Mouse (Mus musculus): Measurements from ENCODE around the gene Carns1. TPM values are rescaled to one million over a fixed set of nuclear protein-coding genes. Genes with fewer than 3 reads are reported as not detected.
A peak's percentile ranks its signal among the peaks of the same experiment; 100 is the strongest.

Carns1 gene
- polyA plus RNA-seq, 1 experiment from 2014 or later = 0.90 TPM

DNA sequence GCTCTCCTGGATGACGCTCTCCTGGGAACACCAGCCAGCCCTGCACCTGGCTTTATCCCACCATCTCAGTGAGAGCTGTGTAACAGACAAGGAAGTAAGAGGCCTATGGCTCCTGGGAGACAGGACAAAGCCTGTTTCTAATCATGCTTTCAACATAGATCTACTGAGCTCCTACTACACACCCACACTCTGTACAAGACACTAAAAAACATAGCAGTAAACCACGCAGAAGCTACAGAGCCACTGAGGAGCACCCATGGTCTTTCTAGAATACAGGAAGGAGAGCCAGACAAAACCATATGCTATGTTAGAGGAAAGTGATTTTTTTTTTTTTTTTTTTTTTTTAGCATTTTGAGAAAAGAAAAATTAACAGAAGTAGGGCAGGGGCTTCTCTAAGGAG, 56.9 kb downstream of the Carns1 start:
- no peak overlapping the region for H3K4me2 ChIP-seq (replicated peaks; ENCODE audit: low read depth)
- H3K4me3 ChIP-seq (ENCODE audit: low read depth, low read length) = no peak overlapping the region
- no peaks in the 10 kb centered on the region for H3K27me3 ChIP-seq (replicated peaks; ENCODE audit: control insufficient read depth, insufficient read depth, low read length)
- H3K36me3 ChIP-seq (ENCODE audit: control insufficient read depth, insufficient read depth) = peaks cover 46% of the 10 kb centered on the region
- H3K4me1 ChIP-seq (replicated peaks; ENCODE audit: control insufficient read depth, insufficient read depth, low read length) = peaks cover 3% of the 10 kb centered on the region
- no peak overlapping the region for H3K9ac ChIP-seq (ENCODE audit: low read depth, low read length)
- TF ChIP-seq CTCF (IDR thresholded peaks at IDR 0.05; ENCODE audit: low read depth) = no peak
- no peaks in the 10 kb centered on the region for H3K9me3 ChIP-seq (ENCODE audit: control insufficient read depth)
- WGBS = 94% methylated on average over 2 of the region's 2 CpGs
- no peak overlapping the region for H3K27ac ChIP-seq (ENCODE audit: low read depth, low read length)
- ATAC-seq = no peak

DNA sequence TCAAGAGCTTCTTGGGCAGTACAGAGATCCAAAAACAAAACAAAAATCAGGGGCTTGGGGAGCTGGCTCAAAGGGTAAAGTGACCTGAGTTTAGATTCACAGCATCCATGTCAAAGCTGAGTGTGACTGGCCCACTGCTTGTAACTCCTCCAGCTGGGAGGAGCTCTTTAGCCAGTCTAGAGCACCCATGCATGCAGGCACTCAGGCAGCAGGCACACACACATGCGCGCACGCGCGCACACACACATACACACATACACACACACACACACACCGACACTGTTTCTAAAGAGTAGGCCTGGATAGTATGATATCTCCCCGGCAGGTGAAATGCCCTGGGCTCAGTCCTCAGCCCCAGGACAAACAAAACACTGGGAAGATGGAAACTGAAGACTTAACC, 58.3 kb downstream of the Carns1 start:
- TF ChIP-seq CTCF (IDR thresholded peaks at IDR 0.05; ENCODE audit: low read depth) = no peak
- no peak for ATAC-seq
- H3K4me3 ChIP-seq (ENCODE audit: low read depth, low read length) = no peak overlapping the region
- H3K9me3 ChIP-seq (ENCODE audit: control insufficient read depth) = no peaks in the 10 kb centered on the region
- no peak overlapping the region for H3K27ac ChIP-seq (ENCODE audit: low read depth, low read length)
- peaks cover 60% of the 10 kb centered on the region for H3K36me3 ChIP-seq (ENCODE audit: control insufficient read depth, insufficient read depth)
- peaks cover 8% of the 10 kb centered on the region for H3K4me1 ChIP-seq (replicated peaks; ENCODE audit: control insufficient read depth, insufficient read depth, low read length)
- WGBS = 97% methylated on average over 7 of the region's 7 CpGs
- no peak overlapping the region for H3K4me2 ChIP-seq (replicated peaks; ENCODE audit: low read depth)
- no peaks in the 10 kb centered on the region for H3K27me3 ChIP-seq (replicated peaks; ENCODE audit: control insufficient read depth, insufficient read depth, low read length)
- H3K9ac ChIP-seq (ENCODE audit: low read depth, low read length) = no peak overlapping the region

DNA sequence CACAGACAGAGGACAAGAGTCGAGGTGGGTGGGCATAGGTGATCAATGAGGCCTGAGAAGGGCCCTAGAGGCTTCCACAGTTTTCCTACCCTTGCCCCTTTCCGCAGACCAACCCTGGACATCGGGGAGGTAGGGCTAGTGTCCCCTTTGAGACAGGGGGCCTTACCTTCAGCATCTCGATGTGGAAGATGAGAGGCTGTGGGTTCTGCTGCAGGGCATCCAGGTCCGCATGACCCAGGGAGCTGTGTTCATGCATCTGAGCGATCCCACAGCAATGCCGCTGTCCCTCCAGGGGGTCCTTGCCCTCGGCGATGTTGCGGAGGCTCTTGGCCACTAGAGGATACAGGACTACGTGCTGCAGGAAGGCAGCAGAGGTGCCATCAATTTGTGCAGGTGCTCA, 59.5 kb downstream of the Carns1 start:
- 90% methylated on average over 11 of the region's 11 CpGs for WGBS
- no peak overlapping the region for H3K4me2 ChIP-seq (replicated peaks; ENCODE audit: low read depth)
- peaks cover 72% of the 10 kb centered on the region for H3K36me3 ChIP-seq (ENCODE audit: control insufficient read depth, insufficient read depth)
- ATAC-seq = no peak
- TF ChIP-seq CTCF (IDR thresholded peaks at IDR 0.05; ENCODE audit: low read depth) = no peak
- peaks cover 8% of the 10 kb centered on the region for H3K4me1 ChIP-seq (replicated peaks; ENCODE audit: control insufficient read depth, insufficient read depth, low read length)
- 0 out of 2 replicates have a peak overlapping the region, but pooled peaks have one; percentile 97 for H3K27ac ChIP-seq (ENCODE audit: low read depth, low read length)
- no peak overlapping the region for H3K9ac ChIP-seq (ENCODE audit: low read depth, low read length)
- H3K4me3 ChIP-seq (ENCODE audit: low read depth, low read length) = no peak overlapping the region
- H3K9me3 ChIP-seq (ENCODE audit: control insufficient read depth) = no peaks in the 10 kb centered on the region
- H3K27me3 ChIP-seq (replicated peaks; ENCODE audit: control insufficient read depth, insufficient read depth, low read length) = no peaks in the 10 kb centered on the region

DNA sequence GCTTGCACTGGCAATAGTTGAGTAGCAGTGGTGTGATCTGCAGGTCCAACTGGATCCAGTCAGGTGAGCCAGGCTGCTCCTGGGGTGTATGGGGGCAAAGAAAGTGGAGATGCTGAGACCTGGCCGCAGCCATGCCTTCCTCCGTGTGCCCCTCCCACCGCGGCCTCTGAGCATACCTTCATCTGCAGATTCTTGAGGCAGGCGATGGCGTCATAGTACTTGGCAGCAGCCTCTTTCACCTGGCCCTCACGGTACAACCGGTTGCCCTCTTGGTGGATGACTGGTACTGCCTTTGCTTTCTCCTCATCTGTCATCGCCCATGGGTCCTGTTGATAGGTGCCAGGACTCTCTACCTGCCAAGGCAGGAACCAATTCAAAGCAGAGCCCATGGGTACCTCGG, 60.1 kb downstream of the Carns1 start:
- 96% methylated on average over 10 of the region's 10 CpGs for WGBS
- Histone ChIP-seq H3K4me3 (ENCODE audit: low read depth, low read length) (no peak overlapping the region), H3K4me2 (replicated peaks; ENCODE audit: low read depth) (no peak overlapping the region), H3K27me3 (replicated peaks; ENCODE audit: control insufficient read depth, insufficient read depth, low read length) (no peaks in the 10 kb centered on the region), H3K27ac (ENCODE audit: low read depth, low read length) (0 out of 2 replicates have a peak overlapping the region, but pooled peaks have one; percentile 97), H3K36me3 (ENCODE audit: control insufficient read depth, insufficient read depth) (peaks cover 73% of the 10 kb centered on the region), H3K4me1 (replicated peaks; ENCODE audit: control insufficient read depth, insufficient read depth, low read length) (peaks cover 5% of the 10 kb centered on the region), H3K9me3 (ENCODE audit: control insufficient read depth) (no peaks in the 10 kb centered on the region), H3K9ac (ENCODE audit: low read depth, low read length) (peak overlapping the region; percentile 11; the same call in 1 of the 2 replicates)
- no peak for ATAC-seq
- TF ChIP-seq CTCF (IDR thresholded peaks at IDR 0.05; ENCODE audit: low read depth) = no peak

DNA sequence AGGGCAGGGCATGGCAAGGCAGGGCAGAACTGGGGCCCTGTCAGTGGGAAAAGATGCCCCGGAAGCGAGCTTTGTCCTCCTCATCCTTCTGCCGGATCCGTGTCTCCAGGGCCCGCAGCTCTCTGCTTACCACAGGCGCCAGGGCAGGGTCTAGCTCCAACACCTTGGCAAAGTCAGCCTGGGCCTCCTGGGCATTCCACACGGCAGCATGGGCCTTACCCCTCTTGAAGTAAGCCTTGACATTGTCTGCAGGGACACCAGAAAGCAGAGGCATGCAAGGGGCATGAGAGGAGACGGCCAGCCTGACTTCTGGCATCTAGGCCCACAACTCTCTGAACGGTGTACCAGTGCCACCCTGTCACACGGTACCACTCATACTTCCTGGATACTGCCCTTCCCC, 60.7 kb downstream of the Carns1 start:
- H3K4me3 ChIP-seq (ENCODE audit: low read depth, low read length) = no peak overlapping the region
- H3K4me2 ChIP-seq (replicated peaks; ENCODE audit: low read depth) = no peak overlapping the region
- H3K36me3 ChIP-seq (ENCODE audit: control insufficient read depth, insufficient read depth) = peaks cover 73% of the 10 kb centered on the region
- ATAC-seq = no peak; the same call in 1 of the 2 replicates
- H3K4me1 ChIP-seq (replicated peaks; ENCODE audit: control insufficient read depth, insufficient read depth, low read length) = peaks cover 5% of the 10 kb centered on the region
- no peaks in the 10 kb centered on the region for H3K27me3 ChIP-seq (replicated peaks; ENCODE audit: control insufficient read depth, insufficient read depth, low read length)
- peak overlapping the region; percentile 97 for H3K27ac ChIP-seq (ENCODE audit: low read depth, low read length)
- 0 out of 2 replicates have a peak overlapping the region, but pooled peaks have one; percentile 11 for H3K9ac ChIP-seq (ENCODE audit: low read depth, low read length)
- H3K9me3 ChIP-seq (ENCODE audit: control insufficient read depth) = no peaks in the 10 kb centered on the region
- WGBS = 59% methylated on average over 10 of the region's 10 CpGs
- TF ChIP-seq CTCF (IDR thresholded peaks at IDR 0.05; ENCODE audit: low read depth) = no peak

Small RNA genes lying within 50 kb of the gene (microRNA-seq; reads per million reads assigned to microRNA genes)
- not detected for gene Gm26115

Other genes starting within 250 kb of the Carns1 start
- 16.1 and 17.4 TPM in 2 replicates for gene Aldh3b1, start 245.7 kb downstream of the Carns1 start, polyA plus RNA-seq (2015; fragmentation: Nextera tagmentation; extraction: Ambion mirVana)
- gene Unc93b1, start 240.3 kb downstream of the Carns1 start, polyA plus RNA-seq (2015; fragmentation: Nextera tagmentation; extraction: Ambion mirVana) = 28.3 and 29.2 TPM in 2 replicates
- gene Aldh3b3, start 216.8 kb downstream of the Carns1 start, polyA plus RNA-seq (2015; fragmentation: Nextera tagmentation; extraction: Ambion mirVana) = not detected in 2 replicates
- 0.17 and 0.51 TPM in 2 replicates for gene Aldh3b2, start 203.2 kb downstream of the Carns1 start, polyA plus RNA-seq (2015; fragmentation: Nextera tagmentation; extraction: Ambion mirVana)
- 32.3 and 34.5 TPM in 2 replicates for gene Acy3, start 188.9 kb downstream of the Carns1 start, polyA plus RNA-seq (2015; fragmentation: Nextera tagmentation; extraction: Ambion mirVana)
- 0.59 and 0.61 TPM in 2 replicates for gene Tbx10, start 182.7 kb downstream of the Carns1 start, polyA plus RNA-seq (2015; fragmentation: Nextera tagmentation; extraction: Ambion mirVana)
- gene Nudt8, start 174.9 kb downstream of the Carns1 start, polyA plus RNA-seq (2015; fragmentation: Nextera tagmentation; extraction: Ambion mirVana) = 31.7 and 32.9 TPM in 2 replicates
- 0.42 and 0.44 TPM in 2 replicates for gene Gm49405, start 174.9 kb downstream of the Carns1 start, polyA plus RNA-seq (2015; fragmentation: Nextera tagmentation; extraction: Ambion mirVana)
- gene Doc2g, start 172.2 kb downstream of the Carns1 start, polyA plus RNA-seq (2015; fragmentation: Nextera tagmentation; extraction: Ambion mirVana) = 0.64 and 0.89 TPM in 2 replicates
- 244 and 255 TPM in 2 replicates for gene Ndufv1, start 162.7 kb downstream of the Carns1 start, polyA plus RNA-seq (2015; fragmentation: Nextera tagmentation; extraction: Ambion mirVana)
- 746 and 756 TPM in 2 replicates for gene Gstp1, start 137.5 kb downstream of the Carns1 start, polyA plus RNA-seq (2015; fragmentation: Nextera tagmentation; extraction: Ambion mirVana)
- 151 and 182 TPM in 2 replicates for gene Gstp2, start 129.5 kb downstream of the Carns1 start, polyA plus RNA-seq (2015; fragmentation: Nextera tagmentation; extraction: Ambion mirVana)
- gene Gstp3, start 115.9 kb downstream of the Carns1 start, polyA plus RNA-seq (2015; fragmentation: Nextera tagmentation; extraction: Ambion mirVana) = 68.7 and 72.6 TPM in 2 replicates
- not detected in 2 replicates for gene Cabp2, start 93.9 kb downstream of the Carns1 start, polyA plus RNA-seq (2015; fragmentation: Nextera tagmentation; extraction: Ambion mirVana)
- 97.1 and 108 TPM in 2 replicates for gene Cdk2ap2, start 78.3 kb downstream of the Carns1 start, polyA plus RNA-seq (2015; fragmentation: Nextera tagmentation; extraction: Ambion mirVana)
- gene Pitpnm1, start 75.5 kb downstream of the Carns1 start, polyA plus RNA-seq (2015; fragmentation: Nextera tagmentation; extraction: Ambion mirVana) = 13.7 and 16.3 TPM in 2 replicates
- gene Aip, start 49.6 kb downstream of the Carns1 start, polyA plus RNA-seq (2015; fragmentation: Nextera tagmentation; extraction: Ambion mirVana) = 42.0 and 42.3 TPM in 2 replicates
- gene Gpr152, start 35.7 kb downstream of the Carns1 start, polyA plus RNA-seq (2015; fragmentation: Nextera tagmentation; extraction: Ambion mirVana) = not detected in 2 replicates
- gene Cabp4, start 31.4 kb downstream of the Carns1 start, polyA plus RNA-seq (2015; fragmentation: Nextera tagmentation; extraction: Ambion mirVana) = 0.33 TPM in 2 replicates
- 237 and 239 TPM in 2 replicates for gene Coro1b, start 26.9 kb downstream of the Carns1 start, polyA plus RNA-seq (2015; fragmentation: Nextera tagmentation; extraction: Ambion mirVana)
- 2.7 and 3.4 TPM in 2 replicates for gene Ptprcap, start 21.9 kb downstream of the Carns1 start, polyA plus RNA-seq (2015; fragmentation: Nextera tagmentation; extraction: Ambion mirVana)
- gene Rps6kb2, start 12.1 kb downstream of the Carns1 start, polyA plus RNA-seq (2015; fragmentation: Nextera tagmentation; extraction: Ambion mirVana) = 33.9 and 35.1 TPM in 2 replicates
- gene Tbc1d10c, start 15.8 kb upstream of the Carns1 start, polyA plus RNA-seq (2015; fragmentation: Nextera tagmentation; extraction: Ambion mirVana) = 2.0 and 2.3 TPM in 2 replicates
- 370 and 382 TPM in 2 replicates for gene Ppp1ca, start 16.6 kb upstream of the Carns1 start, polyA plus RNA-seq (2015; fragmentation: Nextera tagmentation; extraction: Ambion mirVana)
- gene Rad9a, start 26.2 kb upstream of the Carns1 start, polyA plus RNA-seq (2015; fragmentation: Nextera tagmentation; extraction: Ambion mirVana) = 12.3 and 13.5 TPM in 2 replicates
- 2.4 and 2.5 TPM in 2 replicates for gene Clcf1, start 38.8 kb upstream of the Carns1 start, polyA plus RNA-seq (2015; fragmentation: Nextera tagmentation; extraction: Ambion mirVana)
- gene AC109138.7, start 38.9 kb upstream of the Carns1 start, polyA plus RNA-seq (2015; fragmentation: Nextera tagmentation; extraction: Ambion mirVana) = not detected in 2 replicates
- 81.5 and 87.8 TPM in 2 replicates for gene Pold4, start 56.4 kb upstream of the Carns1 start, polyA plus RNA-seq (2015; fragmentation: Nextera tagmentation; extraction: Ambion mirVana)
- gene Ssh3, start 93.7 kb upstream of the Carns1 start, polyA plus RNA-seq (2015; fragmentation: Nextera tagmentation; extraction: Ambion mirVana) = 18.1 and 18.5 TPM in 2 replicates
- 2.0 and 2.4 TPM in 2 replicates for gene Ankrd13d, start 107.7 kb upstream of the Carns1 start, polyA plus RNA-seq (2015; fragmentation: Nextera tagmentation; extraction: Ambion mirVana)
- 14.4 and 18.5 TPM in 2 replicates for gene Grk2, start 130.7 kb upstream of the Carns1 start, polyA plus RNA-seq (2015; fragmentation: Nextera tagmentation; extraction: Ambion mirVana)
- 21.0 and 21.2 TPM in 2 replicates for gene Kdm2a, start 222.8 kb upstream of the Carns1 start, polyA plus RNA-seq (2015; fragmentation: Nextera tagmentation; extraction: Ambion mirVana)

Data from intestine, postnatal 0 days (tissue).